Mouse (Mus musculus) ES-Bruce4 (cell line): ENCODE results near the gene Frs3.

Experiments used
- CTCF ChIP-seq: IDR thresholded peaks from one replicate; pipeline ENCODE4 v1.8.1; 2011; ENCODE audit warnings: low read depth, low read length
- EP300 ChIP-seq: IDR thresholded peaks from 2 replicates; pipeline ENCODE4 v1.6.1; 2011; ENCODE audit warnings: low read depth, low read length; ENCODE audit not compliant: insufficient read depth
- POLR2A ChIP-seq: IDR thresholded peaks from one replicate; pipeline ENCODE4 v1.8.1; 2011; ENCODE audit warnings: low read length; ENCODE audit not compliant: insufficient read depth

- TF ChIP-seq POLR2A = no peak
- TF ChIP-seq CTCF = no peak
- TF ChIP-seq EP300 = no peak
Observed at GRCm38 (mm10) chr17:47688608-47689575, at the start of gene Frs3.
